Mouse (Mus musculus) testis, adult 2 months (tissue): ENCODE results near the gene Rimkla.

Experiments
- CTCF ChIP-seq: fragments of 200-500 bp; IDR thresholded peaks from 2 replicates; pipeline ENCODE4 v1.5.1; 2012; ENCODE audit warnings: low read depth, mild to moderate bottlenecking, inconsistent platforms, low read length, moderate library complexity; ENCODE audit not compliant: control insufficient read depth, insufficient read depth, insufficient replicate concordance
- POLR2A ChIP-seq: fragments of 200-500 bp; IDR thresholded peaks from 2 replicates; pipeline ENCODE4 v1.6.1; 2012; ENCODE audit warnings: low read depth, mild to moderate bottlenecking, inconsistent platforms, low read length, moderate library complexity; ENCODE audit not compliant: control insufficient read depth

DNA sequence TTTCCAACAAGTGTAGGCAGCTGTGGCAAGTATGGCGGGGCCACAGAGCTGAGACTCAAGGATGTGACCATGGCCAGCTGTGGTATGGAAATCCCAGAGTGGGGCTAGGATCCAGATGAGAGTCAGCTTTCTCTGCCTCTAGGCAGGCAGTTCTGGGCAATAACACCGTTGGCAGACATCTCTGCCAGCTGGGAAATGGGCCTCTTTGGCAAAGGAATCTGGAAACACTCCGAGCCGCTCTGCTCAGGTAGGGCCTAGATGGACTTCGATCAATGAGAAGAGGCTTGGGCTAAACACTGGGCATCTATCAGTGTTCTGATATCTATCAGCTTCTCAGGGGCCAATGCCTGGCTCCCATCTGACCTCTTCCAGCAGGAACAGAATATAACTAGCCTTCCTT, 26.6 kb downstream of the Rimkla start:
- TF ChIP-seq CTCF: no peak
- no peak for TF ChIP-seq POLR2A
